Mouse (Mus musculus) olfactory bulb, adult 2 months (tissue): Measurements from ENCODE around the gene Ldb2. TPM values are rescaled to one million over a fixed set of nuclear protein-coding genes. Genes with fewer than 3 reads are reported as not detected.

Source experiments
- H3K27ac ChIP-seq: fragments of 200-500 bp; 2 replicates; pipeline ENCODE4 v1.5.1; 2012; ENCODE audit warnings: low read depth, low read length; ENCODE audit not compliant: insufficient read depth
- H3K4me1 ChIP-seq: fragments of 200-500 bp; 2 replicates; pipeline ENCODE4 v1.6.1; 2012; ENCODE audit warnings: low read length; ENCODE audit not compliant: control insufficient read depth, insufficient read depth
- H3K4me3 ChIP-seq: fragments of 200-500 bp; 2 replicates; pipeline ENCODE4 v1.5.1; 2012; ENCODE audit warnings: mild to moderate bottlenecking, low read depth, low read length, moderate library complexity; ENCODE audit not compliant: insufficient read depth
- CTCF ChIP-seq: fragments of 200-500 bp; IDR thresholded peaks from 2 replicates; pipeline ENCODE4 v1.5.1; 2012; ENCODE audit warnings: low read depth, mild to moderate bottlenecking, low read length, moderate library complexity; ENCODE audit not compliant: insufficient read depth
- POLR2A ChIP-seq: fragments of 200-500 bp; IDR thresholded peaks from 2 replicates; pipeline ENCODE4 v1.6.1; 2012; ENCODE audit warnings: mild to moderate bottlenecking, low read depth, low read length, moderate library complexity; ENCODE audit not compliant: insufficient read depth
- WGBS: fragments of 180-500 bp; shearing (Covaris S2); methylation state at CpG from one replicate; pipeline ENCODE4 v1.1.7; 2018; 5-methylcytosine and 5-hydroxymethylcytosine counted together
- polyA plus RNA-seq: library from polyadenylated mRNA; stranded (reverse); fragments of >200 nt; gene quantifications from 2 replicates; pipeline ENCODE4 v1.2.4, GENCODE M21; 2012; ENCODE audit warnings: low replicate concordance; ENCODE audit not compliant: missing spikeins, insufficient read depth, insufficient read length

Gene Ldb2
- polyA plus RNA-seq, 1 experiment: not detected

DNA sequence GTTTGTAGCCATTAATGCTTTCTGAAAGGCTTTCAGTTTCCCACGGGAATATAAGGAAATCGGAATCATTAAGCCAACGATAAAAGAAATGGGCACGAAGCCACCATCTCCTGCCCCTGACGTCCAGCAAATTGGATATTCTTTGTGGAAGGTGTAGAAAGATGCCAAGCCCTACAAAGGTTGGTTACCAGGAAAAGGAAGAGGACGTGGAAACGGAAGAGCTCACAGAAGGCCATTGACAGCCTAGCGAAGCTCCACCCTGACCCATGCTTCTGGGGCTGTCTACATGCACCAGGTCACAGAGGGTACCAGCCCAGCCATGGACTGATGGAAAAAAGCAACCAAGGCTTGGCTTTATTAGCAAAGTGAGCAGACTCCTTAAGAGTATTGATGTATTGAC is 31.0 kb downstream of the Ldb2 start:
- H3K4me1 ChIP-seq: no peaks in the 10 kb centered on the region
- H3K27ac ChIP-seq: no peak overlapping the region
- WGBS: 58% methylated on average over 8 of the region's 8 CpGs
- no peak overlapping the region for H3K4me3 ChIP-seq
- TF ChIP-seq POLR2A (no peak), CTCF (no peak)

DNA sequence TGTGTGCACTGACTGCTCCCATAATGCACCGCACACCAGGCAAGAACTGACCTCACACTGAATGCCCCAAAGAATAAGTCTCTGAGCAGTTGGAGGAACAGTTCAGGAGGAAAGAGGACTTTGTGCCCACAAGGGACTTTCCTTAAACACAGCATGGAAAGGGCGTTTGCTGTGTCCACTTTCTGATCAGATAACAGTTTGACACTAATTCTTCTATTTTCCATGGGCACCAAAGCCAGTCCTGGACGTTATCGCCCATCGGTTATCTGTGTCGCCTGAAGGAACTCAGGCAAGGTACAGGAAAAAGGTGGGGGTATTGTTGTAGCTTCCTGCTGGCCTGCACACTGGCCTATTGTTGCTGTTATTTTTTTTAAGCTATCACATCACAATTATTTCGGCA is 34.6 kb downstream of the Ldb2 start:
- WGBS: 89% methylated on average over 7 of the region's 7 CpGs
- Histone ChIP-seq H3K4me3 (no peak overlapping the region), H3K4me1 (no peaks in the 10 kb centered on the region), H3K27ac (no peak overlapping the region)
- TF ChIP-seq POLR2A: no peak
- no peak for TF ChIP-seq CTCF

DNA sequence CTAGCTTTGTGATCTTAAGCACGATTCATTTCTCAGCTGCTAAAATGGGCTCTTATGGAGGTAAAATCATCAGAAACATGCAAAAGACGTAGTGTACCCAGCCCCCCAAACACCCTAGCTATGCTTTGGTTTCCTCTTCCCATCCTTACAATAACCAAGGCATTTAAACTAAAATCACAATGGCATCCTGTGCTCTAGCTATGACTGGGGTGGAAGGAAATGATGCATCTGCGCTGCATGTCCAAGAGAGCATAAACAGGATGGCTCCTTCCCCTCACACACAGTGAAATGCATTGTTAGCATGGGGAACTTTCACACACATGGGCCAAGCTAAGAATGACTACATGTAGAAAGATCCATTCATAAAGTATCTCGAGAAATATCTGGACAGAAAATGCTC is 40.3 kb downstream of the Ldb2 start:
- Histone ChIP-seq H3K4me1 (no peaks in the 10 kb centered on the region), H3K27ac (no peak overlapping the region), H3K4me3 (no peak overlapping the region)
- TF ChIP-seq POLR2A (no peak), CTCF (no peak)
- WGBS: 87% methylated on average over 4 of the region's 4 CpGs

DNA sequence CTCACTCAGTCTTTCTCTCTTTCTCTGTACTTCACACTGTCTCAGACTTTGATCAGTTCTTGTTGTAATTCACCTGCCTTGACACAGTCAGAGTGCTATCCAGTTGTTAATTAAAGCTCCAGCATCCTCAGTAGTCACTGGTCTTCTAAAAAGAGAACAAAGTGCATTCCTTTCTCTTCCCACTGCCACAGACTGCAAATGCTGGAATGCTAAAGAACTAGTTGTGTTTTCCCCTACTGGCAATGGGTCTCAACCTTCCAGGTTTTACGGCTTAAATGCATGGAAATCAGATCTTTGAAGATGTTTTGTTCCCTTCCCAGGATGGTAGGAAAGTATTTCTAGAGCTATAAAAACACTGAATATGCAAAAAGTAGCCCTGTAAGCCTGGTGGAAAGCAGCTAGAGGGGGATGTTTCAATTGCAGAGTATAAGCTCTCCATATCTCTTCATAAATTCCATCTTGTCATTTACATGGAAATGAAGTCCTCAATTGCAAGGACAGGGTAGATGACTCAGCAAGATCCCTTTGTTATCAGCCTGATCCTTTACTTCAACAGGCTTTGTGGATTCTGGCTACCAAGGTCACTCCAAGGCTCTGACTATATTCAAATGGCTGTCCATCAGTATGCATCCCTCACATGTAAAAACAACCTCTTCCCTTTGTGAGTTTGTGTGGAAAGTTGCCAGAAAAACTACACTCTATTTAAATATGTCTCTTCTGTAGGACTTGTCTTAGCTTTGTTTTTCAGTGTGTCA is 45.1 kb downstream of the Ldb2 start:
- WGBS: 65% methylated on average over 1 of the region's 1 CpGs

DNA sequence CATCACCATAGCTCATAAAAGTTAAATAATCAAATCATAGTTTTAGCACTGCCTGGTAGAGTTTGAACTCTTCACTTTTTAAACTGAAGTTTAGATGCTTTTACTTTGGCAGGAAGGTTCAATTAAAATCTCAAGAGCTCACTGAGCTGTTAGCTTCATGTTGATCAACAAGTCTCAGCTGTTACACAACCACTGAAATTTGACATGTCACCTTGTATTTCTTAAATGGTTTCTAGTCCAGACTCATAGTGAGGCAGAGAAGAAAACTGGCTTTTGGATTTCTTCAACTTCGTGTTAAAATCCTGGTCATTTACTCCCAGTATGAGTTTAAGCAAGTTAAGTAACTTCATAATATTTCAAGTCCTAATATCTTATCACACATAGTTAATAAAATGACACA is 53.8 kb downstream of the Ldb2 start:
- no peak overlapping the region for H3K4me3 ChIP-seq
- H3K27ac ChIP-seq: no peak overlapping the region
- H3K4me1 ChIP-seq: no peaks in the 10 kb centered on the region
- TF ChIP-seq CTCF: no peak
- no peak for TF ChIP-seq POLR2A
- WGBS: 95% methylated on average over 1 of the region's 1 CpGs

More for the DNA sequence above, 45.1 kb downstream of the Ldb2 start:
- H3K4me1 ChIP-seq: no peaks in the 10 kb centered on the region
- TF ChIP-seq POLR2A: no peak
- no peak for TF ChIP-seq CTCF
- no peak overlapping the region for H3K4me3 ChIP-seq
- H3K27ac ChIP-seq: no peak overlapping the region

DNA sequence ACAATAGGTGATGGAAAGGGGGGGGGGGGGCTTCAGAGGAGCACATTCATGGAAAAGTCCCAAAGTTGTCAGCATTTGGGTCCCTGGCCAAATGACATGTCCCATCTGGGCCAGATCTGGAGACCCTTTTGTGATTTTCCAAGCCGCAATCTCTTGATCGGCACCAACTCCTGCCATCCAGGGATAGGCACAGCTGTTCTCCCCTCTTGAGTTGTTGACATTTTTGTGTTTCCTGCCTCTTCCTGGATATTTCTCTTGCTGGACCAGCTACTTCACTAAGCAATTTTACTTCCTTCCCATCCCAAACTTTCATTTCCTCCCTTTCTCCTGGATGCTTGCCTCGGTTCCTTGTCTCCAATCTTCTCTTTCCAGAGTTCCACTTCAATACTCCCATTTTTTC is 63.1 kb downstream of the Ldb2 start:
- WGBS: 90% methylated on average over 3 of the region's 3 CpGs
- TF ChIP-seq POLR2A (no peak), CTCF (no peak)
- H3K4me1 ChIP-seq: no peaks in the 10 kb centered on the region
- no peak overlapping the region for H3K4me3 ChIP-seq
- H3K27ac ChIP-seq: no peak overlapping the region

DNA sequence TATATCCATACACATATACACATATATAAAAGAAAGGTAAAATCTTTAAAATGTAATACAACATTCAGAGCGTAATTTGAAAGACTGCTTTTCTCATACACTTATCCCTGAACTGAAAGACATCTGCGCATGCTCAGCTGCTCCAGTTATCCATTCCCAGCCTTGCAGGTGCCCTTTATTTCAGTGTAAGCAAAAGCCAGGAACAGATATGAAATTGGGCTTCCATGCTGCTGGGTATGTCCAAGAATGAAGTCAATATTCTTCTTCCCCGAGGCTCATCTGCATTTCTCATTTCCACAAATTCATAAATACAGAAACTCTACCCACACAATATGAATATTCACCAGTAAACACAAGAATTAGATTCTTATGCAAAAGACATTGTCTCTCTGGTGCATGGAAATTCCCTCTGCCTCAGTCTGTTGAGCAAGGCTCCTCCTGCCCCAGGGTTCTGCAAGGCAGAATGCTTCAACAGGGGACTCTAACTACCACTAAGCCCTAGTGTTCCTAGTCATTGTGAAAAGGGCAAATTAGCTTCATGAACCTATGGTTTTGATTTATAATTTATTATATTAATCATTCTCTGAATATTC is 65.3 kb downstream of the Ldb2 start:
- TF ChIP-seq CTCF (no peak), POLR2A (no peak)
- H3K4me1 ChIP-seq: no peaks in the 10 kb centered on the region
- 87% methylated on average over 3 of the region's 3 CpGs for WGBS
- H3K27ac ChIP-seq: no peak overlapping the region
- H3K4me3 ChIP-seq: no peak overlapping the region

DNA sequence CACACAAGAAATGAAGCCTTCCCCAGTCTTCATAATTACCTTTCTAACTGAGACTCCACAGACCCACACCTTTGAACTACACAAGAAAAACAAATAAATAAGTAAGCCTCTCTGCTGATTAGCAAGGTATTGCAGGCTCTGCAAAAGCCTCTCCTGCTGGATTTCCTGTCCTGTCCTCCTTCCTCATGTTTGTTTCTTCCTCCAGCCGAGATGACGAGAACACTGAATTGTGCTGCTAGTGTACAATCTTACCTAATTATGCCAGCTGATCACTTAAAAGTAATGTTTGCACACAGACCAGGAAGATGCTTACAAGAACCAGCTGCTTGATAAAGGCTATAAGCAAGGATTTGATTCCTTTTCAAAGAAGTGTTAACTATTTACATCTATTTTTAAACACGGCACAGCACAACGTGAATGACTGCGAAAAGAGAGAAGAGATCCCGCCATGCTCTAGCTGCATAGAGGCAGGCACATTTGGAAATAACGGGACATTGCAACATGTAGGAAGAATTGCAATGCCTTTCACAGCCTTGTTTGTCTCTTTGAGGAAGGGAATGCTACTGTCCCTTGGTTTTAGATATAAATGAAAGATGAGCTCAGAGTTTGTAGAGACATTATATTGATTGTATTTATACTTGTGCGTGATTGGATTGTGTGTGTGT is 69.7 kb downstream of the Ldb2 start:
- Histone ChIP-seq H3K27ac (no peak overlapping the region), H3K4me1 (peaks cover 6% of the 10 kb centered on the region), H3K4me3 (no peak overlapping the region)
- no peak for TF ChIP-seq CTCF
- TF ChIP-seq POLR2A: no peak
- 34% methylated on average over 8 of the region's 8 CpGs for WGBS

DNA sequence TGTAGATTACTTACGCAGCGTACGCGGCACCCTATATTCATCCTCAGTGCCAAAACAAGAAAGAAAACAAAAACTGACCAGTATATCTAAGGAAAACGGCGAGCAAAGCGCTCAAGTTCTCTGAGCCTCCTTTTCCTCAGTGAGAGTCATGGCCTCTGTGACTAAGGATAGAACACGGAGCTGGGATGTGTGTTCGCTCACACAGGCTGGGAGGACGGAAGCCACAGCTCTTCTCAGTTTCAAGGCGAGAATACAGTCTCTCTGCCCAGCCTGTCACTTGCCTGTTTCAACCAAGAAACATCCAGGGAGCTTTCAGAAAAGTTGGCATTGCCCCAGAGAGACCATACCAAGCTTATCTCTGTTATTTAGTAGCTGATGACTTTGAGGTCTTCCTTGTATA is 71.5 kb downstream of the Ldb2 start:
- Histone ChIP-seq H3K4me1 (peaks cover 6% of the 10 kb centered on the region), H3K4me3 (no peak overlapping the region), H3K27ac (no peak overlapping the region)
- WGBS: 92% methylated on average over 11 of the region's 11 CpGs
- no peak for TF ChIP-seq POLR2A
- no peak for TF ChIP-seq CTCF
